Mouse (Mus musculus): Measurements from ENCODE around the gene Tmprss15.

GRCm38 (mm10) chr16:79098321-79098720 is 7.4 kb upstream of the Tmprss15 start:
- TF ChIP-seq CTCF (IDR thresholded peaks at IDR 0.05) (no peak), EP300 (IDR thresholded peaks at IDR 0.05) (no peak)

Data from lung, postnatal 0 days (tissue).